Mouse (Mus musculus): ENCODE measurements around the gene Ramp3. TPM values are rescaled to one million over a fixed set of nuclear protein-coding genes. Genes with fewer than 3 reads are reported as not detected.

Gene Ramp3
- polyA plus RNA-seq, 1 experiment from 2014 or later: 9.3 TPM

GRCm38 (mm10) chr11:6661206-6661605, 2.9 kb downstream of the Ramp3 start:
- Histone ChIP-seq H3K36me3 (ENCODE audit: control insufficient read depth, insufficient read depth, low read length) (no peaks in the 10 kb centered on the region), H3K9me3 (ENCODE audit: control insufficient read depth, low read length) (no peaks in the 10 kb centered on the region), H3K9ac (ENCODE audit: low read length) (no peak overlapping the region; the same call in 1 of the 2 replicates), H3K4me3 (ENCODE audit: low read depth, low read length) (no peak overlapping the region), H3K4me2 (ENCODE audit: low read depth) (no peak overlapping the region), H3K27ac (ENCODE audit: low read depth, low read length) (no peak overlapping the region), H3K27me3 (ENCODE audit: control insufficient read depth, insufficient read depth, low read length) (no peaks in the 10 kb centered on the region), H3K4me1 (ENCODE audit: control insufficient read depth, insufficient read depth, low read length) (0 out of 2 replicates have a peak, but pooled peaks cover 10% of the 10 kb centered on the region)
- no peak for ATAC-seq (ENCODE audit: insufficient read depth, low FRiP score, low TSS enrichment)
- WGBS: 49% methylated on average over 14 of the region's 14 CpGs
- DNase-seq (ENCODE audit: low spot score): no peak

DNA sequence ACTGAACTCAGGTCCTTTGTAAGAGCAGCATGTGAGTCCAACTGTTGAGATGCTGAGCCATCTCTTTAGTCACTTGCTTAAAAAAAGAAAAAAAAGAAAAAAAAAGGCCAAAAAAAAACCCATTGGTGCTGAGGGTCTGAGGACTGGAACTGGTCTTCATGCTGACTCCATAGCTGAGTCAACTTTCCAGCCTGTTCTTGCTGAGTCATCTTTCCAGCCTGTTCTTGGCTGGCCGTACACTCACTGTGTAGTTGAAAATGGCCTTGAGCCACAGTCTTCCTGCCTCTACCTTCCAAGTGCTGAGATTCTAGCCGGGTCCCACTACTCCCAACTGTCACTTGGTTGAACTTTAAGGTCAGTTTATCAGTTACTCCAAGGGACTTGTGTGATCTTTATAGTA, 8.3 kb downstream of the Ramp3 start:
- no peak overlapping the region for H3K27ac ChIP-seq (ENCODE audit: low read depth, low read length)
- no peak overlapping the region for H3K4me3 ChIP-seq (ENCODE audit: low read depth, low read length)
- no peaks in the 10 kb centered on the region for H3K27me3 ChIP-seq (ENCODE audit: control insufficient read depth, insufficient read depth, low read length)
- DNase-seq (ENCODE audit: low spot score) (no peak), ATAC-seq (ENCODE audit: insufficient read depth, low FRiP score, low TSS enrichment) (no peak)
- 89% methylated on average over 2 of the region's 2 CpGs for WGBS
- 0 out of 2 replicates have a peak, but pooled peaks cover 1% of the 10 kb centered on the region for H3K4me1 ChIP-seq (ENCODE audit: control insufficient read depth, insufficient read depth, low read length)
- no peaks in the 10 kb centered on the region for H3K36me3 ChIP-seq (ENCODE audit: control insufficient read depth, insufficient read depth, low read length)
- no peaks in the 10 kb centered on the region for H3K9me3 ChIP-seq (ENCODE audit: control insufficient read depth, low read length)
- H3K4me2 ChIP-seq (ENCODE audit: low read depth): no peak overlapping the region
- H3K9ac ChIP-seq (ENCODE audit: low read length): no peak overlapping the region

GRCm38 (mm10) chr11:6669041-6669440, 10.7 kb downstream of the Ramp3 start:
- ATAC-seq (ENCODE audit: insufficient read depth, low FRiP score, low TSS enrichment) (no peak), DNase-seq (ENCODE audit: low spot score) (no peak)
- H3K36me3 ChIP-seq (ENCODE audit: control insufficient read depth, insufficient read depth, low read length): no peaks in the 10 kb centered on the region
- no peaks in the 10 kb centered on the region for H3K9me3 ChIP-seq (ENCODE audit: control insufficient read depth, low read length)
- H3K4me2 ChIP-seq (ENCODE audit: low read depth): no peak overlapping the region
- H3K27ac ChIP-seq (ENCODE audit: low read depth, low read length): no peak overlapping the region
- no peak overlapping the region for H3K9ac ChIP-seq (ENCODE audit: low read length)
- WGBS: 36% methylated on average over 9 of the region's 9 CpGs
- H3K4me1 ChIP-seq (ENCODE audit: control insufficient read depth, insufficient read depth, low read length): no peaks in the 10 kb centered on the region
- H3K27me3 ChIP-seq (ENCODE audit: control insufficient read depth, insufficient read depth, low read length): no peaks in the 10 kb centered on the region
- no peak overlapping the region for H3K4me3 ChIP-seq (ENCODE audit: low read depth, low read length)

GRCm38 (mm10) chr11:6670044-6670443, 11.7 kb downstream of the Ramp3 start:
- Histone ChIP-seq H3K27me3 (ENCODE audit: control insufficient read depth, insufficient read depth, low read length) (no peaks in the 10 kb centered on the region), H3K9me3 (ENCODE audit: control insufficient read depth, low read length) (no peaks in the 10 kb centered on the region), H3K4me3 (ENCODE audit: low read depth, low read length) (no peak overlapping the region), H3K27ac (ENCODE audit: low read depth, low read length) (no peak overlapping the region), H3K9ac (ENCODE audit: low read length) (no peak overlapping the region), H3K4me2 (ENCODE audit: low read depth) (no peak overlapping the region), H3K36me3 (ENCODE audit: control insufficient read depth, insufficient read depth, low read length) (no peaks in the 10 kb centered on the region), H3K4me1 (ENCODE audit: control insufficient read depth, insufficient read depth, low read length) (no peaks in the 10 kb centered on the region)
- ATAC-seq (ENCODE audit: insufficient read depth, low FRiP score, low TSS enrichment): no peak
- WGBS: 54% methylated on average over 2 of the region's 2 CpGs
- no peak for DNase-seq (ENCODE audit: low spot score)

DNA sequence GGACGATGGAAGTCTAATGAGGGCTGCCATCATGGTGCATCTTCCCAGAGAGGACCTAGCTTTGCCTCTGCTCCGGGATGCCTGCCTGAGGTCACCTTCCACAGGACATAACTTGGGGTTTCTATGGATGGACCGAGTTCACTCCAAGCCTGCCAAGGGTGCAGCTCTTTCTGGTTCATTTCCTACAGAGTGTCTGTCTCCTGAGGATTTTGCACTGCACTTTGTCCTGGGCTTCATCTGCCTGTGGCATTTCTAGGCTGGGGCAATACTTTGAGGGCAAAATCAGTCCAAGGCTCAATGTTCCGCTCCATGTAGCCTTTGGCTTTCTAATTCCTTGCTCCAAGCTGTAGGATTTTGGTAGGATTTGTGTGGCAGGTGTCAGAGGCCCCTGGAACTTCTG, 12.5 kb downstream of the Ramp3 start:
- DNase-seq (ENCODE audit: low spot score): no peak
- H3K27ac ChIP-seq (ENCODE audit: low read depth, low read length): no peak overlapping the region
- no peaks in the 10 kb centered on the region for H3K9me3 ChIP-seq (ENCODE audit: control insufficient read depth, low read length)
- H3K36me3 ChIP-seq (ENCODE audit: control insufficient read depth, insufficient read depth, low read length): no peaks in the 10 kb centered on the region
- no peaks in the 10 kb centered on the region for H3K27me3 ChIP-seq (ENCODE audit: control insufficient read depth, insufficient read depth, low read length)
- 88% methylated on average over 4 of the region's 4 CpGs for WGBS
- no peak overlapping the region for H3K4me2 ChIP-seq (ENCODE audit: low read depth)
- H3K4me3 ChIP-seq (ENCODE audit: low read depth, low read length): no peak overlapping the region
- H3K9ac ChIP-seq (ENCODE audit: low read length): no peak overlapping the region
- no peaks in the 10 kb centered on the region for H3K4me1 ChIP-seq (ENCODE audit: control insufficient read depth, insufficient read depth, low read length)
- ATAC-seq (ENCODE audit: insufficient read depth, low FRiP score, low TSS enrichment): no peak

GRCm38 (mm10) chr11:6674701-6675100, 16.4 kb downstream of the Ramp3 start:
- 85% methylated on average over 9 of the region's 9 CpGs for WGBS
- ATAC-seq (ENCODE audit: insufficient read depth, low FRiP score, low TSS enrichment) (no peak), DNase-seq (ENCODE audit: low spot score) (no peak)
- Histone ChIP-seq H3K4me2 (ENCODE audit: low read depth) (no peak overlapping the region), H3K9ac (ENCODE audit: low read length) (no peak overlapping the region), H3K4me3 (ENCODE audit: low read depth, low read length) (no peak overlapping the region), H3K36me3 (ENCODE audit: control insufficient read depth, insufficient read depth, low read length) (no peaks in the 10 kb centered on the region), H3K27me3 (ENCODE audit: control insufficient read depth, insufficient read depth, low read length) (no peaks in the 10 kb centered on the region), H3K9me3 (ENCODE audit: control insufficient read depth, low read length) (no peaks in the 10 kb centered on the region), H3K27ac (ENCODE audit: low read depth, low read length) (no peak overlapping the region), H3K4me1 (ENCODE audit: control insufficient read depth, insufficient read depth, low read length) (no peaks in the 10 kb centered on the region)

DNA sequence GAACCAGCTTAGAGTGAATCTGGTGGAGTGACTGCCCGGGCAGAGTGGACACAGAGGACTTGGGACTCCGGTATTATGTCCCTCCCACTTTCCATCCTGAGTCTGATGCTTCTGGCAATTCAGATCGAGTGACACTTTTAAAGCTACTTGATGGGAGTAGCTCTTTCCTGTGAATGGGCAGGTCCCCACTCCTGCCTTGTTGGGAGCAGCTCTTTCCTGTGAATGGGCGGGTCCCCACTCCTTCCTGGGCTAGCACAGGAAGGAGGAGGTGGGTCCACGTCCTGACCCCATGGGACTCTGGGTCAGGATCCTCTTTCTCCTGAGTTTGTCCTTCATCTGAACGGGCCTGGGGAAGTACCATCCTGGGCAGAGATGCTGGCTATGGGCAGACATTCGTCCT, 17.1 kb downstream of the Ramp3 start:
- H3K27me3 ChIP-seq (ENCODE audit: control insufficient read depth, insufficient read depth, low read length): no peaks in the 10 kb centered on the region
- no peak for ATAC-seq (ENCODE audit: insufficient read depth, low FRiP score, low TSS enrichment)
- 68% methylated on average over 7 of the region's 7 CpGs for WGBS
- H3K4me3 ChIP-seq (ENCODE audit: low read depth, low read length): no peak overlapping the region
- no peak overlapping the region for H3K9ac ChIP-seq (ENCODE audit: low read length)
- no peak overlapping the region for H3K4me2 ChIP-seq (ENCODE audit: low read depth)
- DNase-seq (ENCODE audit: low spot score): no peak
- no peaks in the 10 kb centered on the region for H3K36me3 ChIP-seq (ENCODE audit: control insufficient read depth, insufficient read depth, low read length)
- no peak overlapping the region for H3K27ac ChIP-seq (ENCODE audit: low read depth, low read length)
- H3K9me3 ChIP-seq (ENCODE audit: control insufficient read depth, low read length): no peaks in the 10 kb centered on the region
- peaks cover 6% of the 10 kb centered on the region for H3K4me1 ChIP-seq (ENCODE audit: control insufficient read depth, insufficient read depth, low read length)

DNA sequence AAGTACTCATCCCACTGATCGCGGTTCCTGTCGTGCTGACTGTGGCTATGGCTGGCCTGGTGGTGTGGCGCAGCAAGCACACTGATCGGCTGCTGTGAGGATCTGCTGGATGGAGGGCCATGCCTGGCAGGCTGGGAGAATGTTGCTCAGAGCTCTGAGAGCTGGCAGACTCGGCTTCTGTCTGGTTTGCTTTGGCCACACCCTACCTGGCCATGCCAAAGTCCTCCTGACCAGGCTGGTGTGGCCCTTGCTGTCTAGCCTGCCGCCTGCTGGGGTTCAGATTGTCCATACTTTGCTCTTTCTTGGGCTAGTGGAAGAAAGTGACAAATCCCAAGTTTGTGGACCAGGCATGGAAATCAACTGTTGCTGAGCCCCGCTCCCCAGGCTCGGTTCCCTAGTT, 18.3 kb downstream of the Ramp3 start:
- H3K36me3 ChIP-seq (ENCODE audit: control insufficient read depth, insufficient read depth, low read length): no peaks in the 10 kb centered on the region
- no peak overlapping the region for H3K27ac ChIP-seq (ENCODE audit: low read depth, low read length)
- H3K4me2 ChIP-seq (ENCODE audit: low read depth): no peak overlapping the region
- no peaks in the 10 kb centered on the region for H3K27me3 ChIP-seq (ENCODE audit: control insufficient read depth, insufficient read depth, low read length)
- ATAC-seq (ENCODE audit: insufficient read depth, low FRiP score, low TSS enrichment) (no peak), DNase-seq (ENCODE audit: low spot score) (no peak)
- H3K9ac ChIP-seq (ENCODE audit: low read length): peak overlapping the region; percentile 14; the same call in 1 of the 2 replicates
- no peaks in the 10 kb centered on the region for H3K9me3 ChIP-seq (ENCODE audit: control insufficient read depth, low read length)
- peaks cover 7% of the 10 kb centered on the region for H3K4me1 ChIP-seq (ENCODE audit: control insufficient read depth, insufficient read depth, low read length)
- 92% methylated on average over 9 of the region's 9 CpGs for WGBS
- no peak overlapping the region for H3K4me3 ChIP-seq (ENCODE audit: low read depth, low read length)

- Histone ChIP-seq H3K27ac (ENCODE audit: low read depth, low read length) (no peak overlapping the region), H3K36me3 (ENCODE audit: control insufficient read depth, insufficient read depth, low read length) (no peaks in the 10 kb centered on the region), H3K4me3 (ENCODE audit: low read depth, low read length) (no peak overlapping the region), H3K9ac (ENCODE audit: low read length) (no peak overlapping the region), H3K4me2 (ENCODE audit: low read depth) (no peak overlapping the region), H3K4me1 (ENCODE audit: control insufficient read depth, insufficient read depth, low read length) (peaks cover 7% of the 10 kb centered on the region), H3K9me3 (ENCODE audit: control insufficient read depth, low read length) (no peaks in the 10 kb centered on the region), H3K27me3 (ENCODE audit: control insufficient read depth, insufficient read depth, low read length) (no peaks in the 10 kb centered on the region)
- ATAC-seq (ENCODE audit: insufficient read depth, low FRiP score, low TSS enrichment) (no peak), DNase-seq (ENCODE audit: low spot score) (no peak)
- 25% methylated on average over 7 of the region's 7 CpGs for WGBS
These were observed 19.2 kb downstream of the Ramp3 start for GRCm38 (mm10) chr11:6677530-6677929.

All from neural tube, embryonic 11.5 days (tissue).